Mouse (Mus musculus): ENCODE data around the gene Elovl6. TPM values are rescaled to one million over a fixed set of nuclear protein-coding genes. Genes with fewer than 3 reads are reported as not detected.

Gene Elovl6
- total RNA-seq, 2 experiments from 2014 or later, result 28.6 to 31.9 TPM

- DNase-seq (ENCODE audit: low spot score in 2 of 2), result no peak
These were observed 70.1 kb downstream of the Elovl6 start for GRCm38 (mm10) chr3:129602289-129602688.

GRCm38 (mm10) chr3:129605487-129605886 is 73.3 kb downstream of the Elovl6 start:
- DNase-seq (ENCODE audit: low spot score in 2 of 2), result no peak

- no peak for DNase-seq (ENCODE audit: low spot score in 2 of 2)
These were observed 73.8 kb downstream of the Elovl6 start for GRCm38 (mm10) chr3:129605934-129606333.

- no peak for DNase-seq (ENCODE audit: low spot score in 2 of 2)
These were observed 79.5 kb downstream of the Elovl6 start for GRCm38 (mm10) chr3:129611626-129612025.

GRCm38 (mm10) chr3:129612311-129613097 is 80.3 kb downstream of the Elovl6 start:
- peak; percentile 37 to 70 for DNase-seq (ENCODE audit: low spot score in 2 of 2)

GRCm38 (mm10) chr3:129613756-129614155 is 81.6 kb downstream of the Elovl6 start:
- DNase-seq (ENCODE audit: low spot score in 2 of 2), result no peak

GRCm38 (mm10) chr3:129614216-129614615 is 82.1 kb downstream of the Elovl6 start:
- DNase-seq (ENCODE audit: low spot score in 2 of 2), result no peak

GRCm38 (mm10) chr3:129617450-129617849 is 85.3 kb downstream of the Elovl6 start:
- no peak for DNase-seq (ENCODE audit: low spot score in 2 of 2)

GRCm38 (mm10) chr3:129619194-129619775 is 87.1 kb downstream of the Elovl6 start:
- no peak for DNase-seq (ENCODE audit: low spot score in 2 of 2)

GRCm38 (mm10) chr3:129620802-129621201 is 88.6 kb downstream of the Elovl6 start:
- DNase-seq (ENCODE audit: low spot score in 2 of 2), result no peak

- DNase-seq (ENCODE audit: low spot score in 2 of 2), result peak in 1 of 2 experiments; percentile 57
These were observed 89.1 kb downstream of the Elovl6 start for GRCm38 (mm10) chr3:129621255-129621654.

GRCm38 (mm10) chr3:129622120-129622519 is 90.0 kb downstream of the Elovl6 start:
- no peak for DNase-seq (ENCODE audit: low spot score in 2 of 2)

- no peak for DNase-seq (ENCODE audit: low spot score in 2 of 2)
These were observed 90.5 kb downstream of the Elovl6 start for GRCm38 (mm10) chr3:129622705-129623104.

- DNase-seq (ENCODE audit: low spot score in 2 of 2), result peak in 1 of 2 experiments; percentile 49
These were observed 92.1 kb downstream of the Elovl6 start for GRCm38 (mm10) chr3:129624193-129624805.

- DNase-seq (ENCODE audit: low spot score in 2 of 2), result no peak
These were observed 95.1 kb downstream of the Elovl6 start for GRCm38 (mm10) chr3:129627281-129627680.

GRCm38 (mm10) chr3:129631018-129631417 is 98.9 kb downstream of the Elovl6 start:
- DNase-seq (ENCODE audit: low spot score in 2 of 2), result no peak

- DNase-seq (ENCODE audit: low spot score in 2 of 2), result no peak
These were observed 99.7 kb downstream of the Elovl6 start for GRCm38 (mm10) chr3:129631857-129632256.

GRCm38 (mm10) chr3:129633518-129633917 is 101.4 kb downstream of the Elovl6 start:
- DNase-seq (ENCODE audit: low spot score in 2 of 2), result no peak

GRCm38 (mm10) chr3:129634260-129634901 is 102.2 kb downstream of the Elovl6 start:
- peak in 1 of 2 experiments; percentile 69 for DNase-seq (ENCODE audit: low spot score in 2 of 2)

GRCm38 (mm10) chr3:129637446-129637845 is 105.3 kb downstream of the Elovl6 start:
- DNase-seq (ENCODE audit: low spot score in 2 of 2), result no peak

- DNase-seq (ENCODE audit: low spot score in 2 of 2), result no peak
These were observed 107.5 kb downstream of the Elovl6 start for GRCm38 (mm10) chr3:129639701-129640100.

Data from layer of hippocampus, adult 18-20 months (tissue).